Mouse (Mus musculus): ENCODE data around the gene Aif1.
"Not testable (repeated sequence)": the region's sequence is repeated elsewhere in the genome, so short reads cannot be mapped to it uniquely, and the experiment has no call there.

DNA sequence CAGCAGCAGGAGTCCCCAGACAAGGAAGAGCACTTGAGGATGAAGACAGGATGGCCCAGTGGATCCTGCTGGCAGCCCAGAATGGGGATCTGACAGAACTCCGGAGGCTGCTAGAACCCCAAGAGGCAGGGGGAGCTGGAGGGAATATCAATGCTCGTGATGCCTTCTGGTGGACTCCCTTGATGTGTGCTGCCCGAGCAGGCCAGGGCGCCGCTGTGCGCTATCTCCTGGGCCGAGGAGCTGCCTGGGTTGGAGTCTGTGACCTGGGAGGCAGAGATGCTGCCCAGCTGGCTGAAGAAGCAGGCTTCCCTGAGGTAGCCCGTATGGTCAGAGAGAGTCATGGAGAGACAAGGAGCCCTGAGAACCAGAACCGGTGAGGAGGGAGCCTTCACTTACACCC, 52.6 kb downstream of the Aif1 start:
- not testable (repeated sequence) for TF ChIP-seq CTCF (IDR thresholded peaks at IDR 0.05; ENCODE audit: borderline replicate concordance, control insufficient read depth, extremely low read depth, insufficient read depth, low read length, poor library complexity); POLR2A (IDR thresholded peaks at IDR 0.05; ENCODE audit: control insufficient read depth, extremely low read depth, insufficient read depth, low read length, poor library complexity)

Measured in thymus, adult 2 months (tissue).